Mouse (Mus musculus) cerebellum, postnatal 25 days (tissue): ENCODE measurements around the gene Nagk.

Experiments
- DNase-seq, 2 experiments: peaks; one replicate each; pipeline ENCODE4 v3.0.0; 2021; ENCODE audit warnings: mixed read lengths in 2 of 2

Nagk gene

DNA sequence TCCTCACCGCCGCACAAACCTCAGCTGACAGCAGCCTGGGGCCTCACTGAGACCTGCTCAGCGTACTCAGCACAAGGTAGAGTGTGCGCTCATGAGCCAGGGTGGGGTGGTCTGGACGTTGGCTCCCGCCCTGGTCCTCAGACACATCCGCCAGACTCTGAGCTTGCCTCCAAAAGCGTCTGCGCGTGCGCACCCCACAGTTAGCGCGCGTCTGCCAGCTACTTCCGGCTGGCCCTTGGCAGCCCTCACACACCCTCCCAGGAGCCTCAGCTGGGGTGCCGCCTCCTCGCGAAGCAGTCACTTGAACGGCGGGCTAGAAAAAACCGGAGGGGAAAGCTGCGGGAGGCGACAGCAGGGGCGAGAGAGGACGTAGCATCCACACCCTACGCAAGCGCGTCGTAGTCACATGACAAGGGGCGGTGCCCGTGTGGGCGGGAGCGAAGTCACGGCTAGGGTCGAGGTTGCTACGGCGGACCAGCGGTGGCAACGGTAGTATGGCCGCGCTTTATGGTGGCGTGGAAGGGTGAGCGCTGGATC lies at the start of gene Nagk:
TSS of gene Nagk (plus strand) at position 223 of the 537 bp plus-strand sequence.
- DNase-seq = peak; percentile 92 to 96

DNA sequence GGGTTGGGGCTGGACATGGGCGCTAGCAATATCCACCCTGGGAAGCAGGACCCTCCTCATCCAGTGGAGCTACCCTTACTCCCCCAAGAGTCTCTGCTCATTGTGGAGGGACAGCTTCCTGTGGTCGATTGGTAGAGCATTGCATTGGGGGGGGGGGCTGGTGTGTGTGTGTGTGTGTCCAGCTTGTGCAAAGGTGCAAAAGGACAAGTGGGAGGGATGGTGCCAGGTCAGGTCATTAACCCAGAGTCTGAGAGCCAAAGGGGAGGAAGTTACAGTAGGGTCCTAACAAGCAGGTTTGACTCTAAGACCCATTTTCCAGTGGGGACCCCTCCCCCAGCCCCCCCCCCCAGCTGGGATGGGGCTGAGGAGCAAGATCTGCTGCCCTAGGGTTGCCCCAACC lies 49.3 kb upstream of the Nagk start:
- no peak for DNase-seq

DNA sequence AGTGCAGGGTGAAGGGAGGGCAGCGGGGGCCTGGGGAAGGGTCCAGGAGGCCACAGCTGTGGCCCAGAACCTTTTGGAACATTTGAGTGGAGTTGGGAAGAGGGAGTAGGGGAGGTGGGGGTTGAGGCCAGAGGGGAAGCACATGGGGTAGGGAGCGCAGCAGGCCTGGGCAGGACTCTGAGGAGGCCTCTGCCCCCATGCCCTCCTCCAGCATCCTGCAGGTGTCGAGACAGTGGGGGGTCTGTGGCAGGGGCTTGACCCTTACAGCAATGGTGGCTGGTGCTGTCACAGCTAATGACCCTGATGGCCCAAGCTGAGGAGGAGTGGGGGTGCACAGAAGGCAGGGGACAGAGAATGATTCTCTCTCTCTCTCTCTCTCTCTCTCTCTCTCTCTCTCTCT lies 45.5 kb upstream of the Nagk start:
- DNase-seq = no peak

DNA sequence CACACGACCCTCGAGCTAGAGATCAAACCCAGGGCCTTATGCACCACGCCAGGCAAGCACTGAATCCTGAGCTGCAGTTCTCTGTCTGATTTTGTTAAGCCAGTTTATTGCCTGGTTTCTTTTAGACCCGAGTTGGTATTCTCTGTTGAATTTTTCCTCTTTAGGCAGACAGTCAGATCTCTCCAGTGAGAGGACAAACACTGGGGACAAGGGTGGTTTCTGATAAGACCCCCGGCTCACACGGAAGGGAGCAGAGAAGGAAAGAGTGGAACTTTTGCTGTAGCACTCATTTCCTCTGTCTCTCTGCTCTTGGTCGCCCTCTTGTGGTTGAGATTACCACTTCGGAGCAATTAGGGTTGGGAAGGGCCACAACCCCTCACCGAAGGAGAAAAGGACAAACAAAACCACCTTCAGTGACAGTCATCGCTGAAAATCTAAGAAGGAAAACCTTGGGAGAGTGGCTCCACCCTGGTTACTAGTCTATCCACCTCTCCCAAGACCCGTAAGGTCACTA lies 44.6 kb upstream of the Nagk start:
- DNase-seq = peak; percentile 35 to 75

DNA sequence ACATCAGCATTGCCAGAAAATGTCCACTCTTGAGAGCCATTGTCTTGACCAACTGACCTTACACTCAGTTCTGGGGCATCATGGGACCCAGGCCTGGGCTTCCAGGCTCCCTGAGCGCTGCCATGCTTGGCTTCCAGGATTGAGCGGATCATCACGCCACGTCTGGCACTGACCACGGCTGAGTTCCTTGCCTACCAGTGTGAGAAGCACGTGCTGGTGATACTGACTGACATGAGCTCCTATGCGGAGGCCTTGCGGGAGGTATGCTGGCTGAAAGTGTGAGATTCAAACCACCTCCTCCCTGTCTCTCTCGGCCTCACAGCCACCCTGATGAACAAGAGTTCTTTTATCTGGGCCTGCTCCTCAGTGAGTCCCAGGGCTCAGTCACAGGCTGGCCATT lies 38.7 kb upstream of the Nagk start:
- DNase-seq = no peak

DNA sequence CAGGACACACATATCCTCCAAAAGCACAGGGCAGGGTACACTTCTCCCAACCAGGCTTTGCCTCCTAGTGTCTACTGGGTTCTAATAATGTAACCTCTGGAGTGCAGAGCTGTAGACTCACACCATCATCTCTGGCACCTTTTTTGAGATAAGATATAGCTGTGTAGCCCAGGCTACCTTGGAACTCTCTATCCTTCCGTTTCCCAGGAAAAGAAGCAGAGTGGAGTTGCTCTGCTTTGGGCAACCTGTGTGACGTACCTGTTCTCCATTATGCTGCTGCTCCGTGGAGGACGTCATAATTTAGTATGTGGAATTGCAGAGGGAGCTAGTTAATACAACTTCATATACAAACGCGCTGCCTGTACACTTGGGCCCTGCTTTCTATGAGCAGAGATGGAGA lies 32.4 kb upstream of the Nagk start, which contains the start of gene Ankrd53:
TSS of gene Ankrd53 (plus strand) at position 301 of the 400 bp plus-strand sequence.
- DNase-seq = no peak

DNA sequence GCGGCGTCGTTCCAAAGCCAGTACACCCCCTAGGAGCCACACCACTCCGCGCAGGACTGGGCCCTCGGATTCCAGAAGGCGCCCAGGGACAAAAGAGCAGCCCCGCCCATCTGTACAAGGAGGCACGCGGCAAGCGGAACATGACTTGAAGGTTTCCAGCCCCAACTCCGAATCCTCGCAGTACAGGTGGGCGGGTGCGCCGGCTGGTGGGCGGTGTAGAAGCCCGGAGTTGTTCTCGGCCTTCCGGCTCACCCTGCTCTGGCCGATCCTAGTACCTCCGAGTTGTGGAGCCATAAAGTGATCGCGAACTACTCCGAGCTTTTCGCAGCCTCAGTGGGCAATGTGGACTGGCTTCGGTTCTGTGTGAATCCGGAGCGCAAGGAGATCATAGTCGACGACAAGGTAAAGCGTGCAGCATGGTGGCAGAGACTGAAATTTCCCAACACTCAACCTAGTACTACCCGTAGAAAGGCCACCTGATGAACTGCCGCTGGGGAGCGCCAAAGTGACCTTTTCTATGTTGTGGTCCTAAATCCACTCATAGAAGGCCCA lies 31.8 kb upstream of the Nagk start:
- no peak for DNase-seq

DNA sequence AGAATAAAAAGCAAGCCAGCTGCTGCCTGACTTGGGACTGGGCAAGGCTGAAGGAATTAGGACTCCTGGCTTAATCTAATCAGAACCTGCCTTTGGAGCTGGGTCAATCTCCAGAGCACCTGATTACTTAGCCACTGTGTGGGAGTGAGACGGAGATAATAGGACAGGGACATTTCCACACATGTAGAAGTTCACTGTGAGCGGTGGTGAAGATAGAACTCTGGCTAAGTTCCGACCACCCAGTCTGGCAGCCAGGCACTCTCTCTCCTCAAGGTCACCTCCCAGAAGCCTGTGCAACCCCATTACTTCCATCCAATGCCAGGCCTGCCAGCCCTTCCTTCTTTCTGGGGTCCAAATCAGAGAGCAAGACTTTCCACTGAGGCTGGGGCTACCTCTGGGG lies 27.8 kb upstream of the Nagk start:
- no peak for DNase-seq

DNA sequence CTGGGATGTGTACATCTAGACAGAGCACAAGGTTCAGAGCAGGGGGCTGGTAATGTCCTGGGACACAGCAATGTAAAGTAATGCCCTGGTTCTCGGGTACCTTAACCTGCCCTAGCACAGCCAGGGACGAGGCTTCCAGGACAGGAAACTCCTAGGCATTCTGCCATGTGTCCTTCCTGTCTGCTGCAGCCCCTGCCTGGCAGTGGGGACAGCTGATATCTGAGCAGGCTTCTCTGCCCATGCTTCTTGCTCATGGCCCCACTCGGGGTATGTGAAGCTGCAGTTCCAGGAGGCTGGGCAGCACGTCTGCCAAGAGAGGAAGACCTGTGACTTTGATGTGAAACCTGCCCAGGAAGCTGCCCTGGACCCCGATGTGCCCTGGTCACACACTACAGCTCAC lies 26.3 kb upstream of the Nagk start:
- DNase-seq = no peak

DNA sequence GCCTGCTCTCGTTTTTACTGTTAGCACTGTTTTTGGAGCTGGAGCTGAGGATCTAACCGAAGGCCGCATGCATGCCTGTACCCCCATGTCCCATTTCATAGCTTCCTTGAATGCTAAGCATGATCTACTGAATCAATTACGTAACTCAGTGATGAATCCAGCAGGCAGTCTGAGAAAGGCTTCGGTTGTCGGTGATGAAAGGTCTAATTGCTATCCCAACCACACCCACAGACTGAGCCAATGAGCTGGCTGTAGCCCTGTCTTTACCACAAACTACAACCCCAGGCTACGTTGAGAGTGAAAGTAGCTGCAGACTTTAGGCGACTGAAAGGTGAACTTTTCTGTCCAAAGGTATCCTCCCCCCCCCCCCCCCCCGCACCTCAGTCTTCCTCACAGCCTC lies 20.7 kb upstream of the Nagk start:
- DNase-seq = no peak

DNA sequence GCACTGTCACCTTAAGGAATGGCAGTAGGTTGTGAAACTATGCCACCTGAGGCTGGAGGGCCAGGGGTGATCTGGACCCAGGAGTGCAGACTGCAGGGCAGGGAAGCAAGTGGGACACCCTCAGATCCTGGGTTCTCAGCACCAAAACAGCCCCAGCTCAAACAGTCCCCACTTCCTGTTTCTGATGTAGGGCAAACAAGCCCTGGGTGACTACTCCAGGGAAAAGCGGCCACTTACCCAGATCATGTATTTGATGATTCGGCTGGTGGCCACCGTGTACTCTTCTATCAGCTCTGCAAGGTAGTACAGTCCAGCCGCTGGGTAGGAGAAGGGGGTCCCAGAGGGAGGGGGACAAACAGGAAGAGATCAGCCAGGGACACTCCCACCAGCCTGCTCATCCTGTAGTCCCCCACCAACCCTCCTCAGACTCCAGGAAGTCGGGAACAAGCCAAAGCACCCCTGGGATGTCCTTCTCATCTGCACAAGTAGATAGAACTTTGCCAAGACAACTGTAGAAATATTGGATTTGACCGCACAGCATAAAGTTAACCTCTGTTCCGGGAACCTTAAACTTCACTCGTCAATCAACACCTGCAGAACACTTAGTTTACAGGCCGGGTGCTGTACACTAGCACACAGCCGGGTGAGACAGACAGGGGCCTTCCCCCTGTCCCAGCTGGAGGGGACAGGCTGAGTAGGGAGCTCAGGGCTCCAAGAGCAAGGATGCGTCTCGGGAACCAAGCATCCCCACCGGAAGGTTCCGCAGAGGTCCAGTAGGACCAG lies 19.8 kb upstream of the Nagk start:
- no peak for DNase-seq

DNA sequence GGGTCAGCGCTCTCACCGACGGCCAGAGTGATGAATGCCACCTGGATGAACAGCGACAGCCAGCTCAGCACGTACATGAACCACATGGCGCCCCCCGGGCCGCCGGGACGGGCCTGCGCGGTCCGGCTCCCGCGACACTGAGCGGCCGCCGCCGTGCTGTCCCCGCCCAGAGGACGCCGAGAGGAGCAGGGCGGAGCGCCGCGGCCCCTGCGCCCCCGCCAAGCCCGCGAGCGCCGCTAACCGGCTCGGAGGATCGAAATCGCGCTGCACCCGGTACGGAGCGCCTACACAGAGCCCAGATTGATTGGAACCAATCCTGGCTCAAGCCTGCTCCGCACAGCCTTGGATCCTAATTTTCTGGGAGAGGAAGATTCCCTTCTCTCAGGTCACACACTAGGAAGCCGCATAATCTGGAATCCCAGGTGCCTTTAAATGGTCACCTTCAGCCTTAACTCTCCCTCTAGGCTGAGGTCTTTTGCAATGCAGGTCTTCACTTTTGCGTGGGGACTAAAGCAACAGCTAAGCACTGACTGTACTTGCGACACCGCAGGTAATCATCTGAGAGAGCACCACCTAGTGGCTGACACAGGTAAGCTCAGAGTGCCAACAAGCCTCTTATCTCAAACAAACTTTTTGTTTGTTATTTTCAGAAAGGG lies 19.0 kb upstream of the Nagk start, which contains the start of gene Tex261:
TSS of gene Tex261 (minus strand) at position 176 of the 656 bp plus-strand sequence.
- DNase-seq = peak; percentile 94 to 96

DNA sequence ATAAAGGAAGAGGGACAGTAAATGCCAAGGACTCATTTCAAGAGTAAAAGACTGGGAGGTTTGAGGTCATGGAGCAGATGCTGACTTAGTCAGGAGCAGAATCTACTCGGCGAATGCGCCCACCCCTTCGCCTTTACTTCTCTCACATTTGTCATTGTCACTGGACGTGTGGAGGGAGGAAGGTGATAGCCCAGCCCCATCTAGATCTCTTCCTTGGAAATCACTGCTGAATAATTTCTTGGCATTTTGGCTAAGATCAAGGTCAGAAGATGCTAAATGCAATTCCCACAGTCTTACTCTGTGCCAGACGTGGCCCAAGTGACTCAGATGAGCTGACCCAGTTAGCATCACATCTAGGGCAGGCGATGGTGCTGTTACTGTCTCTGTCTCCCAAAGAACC lies 16.5 kb upstream of the Nagk start:
- DNase-seq = no peak

DNA sequence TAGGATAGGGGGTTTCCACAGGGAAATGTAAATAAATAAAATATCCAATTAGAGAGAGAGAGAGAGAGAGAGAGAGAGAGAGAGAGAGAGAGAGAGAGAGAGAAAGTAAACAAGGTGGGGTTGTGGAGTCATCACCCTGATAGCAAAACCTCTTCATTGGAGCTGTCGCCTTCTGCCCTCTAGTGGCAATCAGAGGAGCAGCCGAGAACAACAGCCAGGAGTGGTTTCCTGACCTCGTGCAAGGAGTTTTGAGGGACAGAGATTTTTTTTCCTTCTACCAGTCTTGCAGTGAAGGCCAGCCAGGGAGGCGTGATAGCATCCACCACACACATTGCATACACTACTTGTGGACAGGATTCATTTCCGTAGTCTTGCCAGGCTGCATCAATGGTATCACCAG lies 15.8 kb upstream of the Nagk start:
- peak; percentile 55 to 70 for DNase-seq

DNA sequence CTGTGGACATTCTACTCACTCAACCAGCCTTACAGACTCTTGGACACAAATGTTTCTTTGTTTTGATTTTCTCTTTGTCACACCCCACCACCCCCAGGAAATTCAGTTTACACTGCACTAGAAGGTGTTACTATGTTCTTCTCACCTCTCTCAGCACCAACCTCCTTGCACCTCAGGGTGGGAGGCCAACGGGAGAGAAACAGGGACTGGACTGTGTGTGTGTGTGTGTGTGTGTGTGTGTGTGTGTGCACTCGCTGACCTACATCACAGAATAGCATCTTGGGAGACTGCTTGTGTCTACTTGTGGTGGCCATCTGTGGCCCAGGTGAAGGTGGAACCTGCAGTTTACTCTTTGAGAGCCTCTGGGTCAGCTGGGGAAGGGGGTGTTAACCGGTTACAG lies 8.4 kb upstream of the Nagk start:
- DNase-seq = no peak

DNA sequence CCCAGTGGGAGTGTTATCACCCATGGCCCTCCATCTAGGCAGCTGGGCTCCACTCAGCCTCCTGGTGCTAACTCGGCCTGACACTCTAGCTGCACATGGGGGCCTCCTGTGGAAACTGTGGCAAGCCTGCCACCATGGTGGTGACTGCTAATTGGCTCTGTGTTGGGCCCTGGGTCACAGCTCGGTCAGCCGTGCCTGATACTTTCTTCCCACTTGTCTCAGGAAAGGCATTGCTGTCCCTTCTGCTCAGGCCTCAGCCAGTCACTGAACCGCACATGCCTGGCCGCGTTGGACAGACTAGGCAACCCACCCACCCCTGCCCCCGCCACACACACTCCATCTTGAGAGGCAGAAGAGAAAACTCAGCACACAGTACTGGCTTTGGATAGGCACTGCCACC lies 6.2 kb upstream of the Nagk start:
- no peak for DNase-seq

DNA sequence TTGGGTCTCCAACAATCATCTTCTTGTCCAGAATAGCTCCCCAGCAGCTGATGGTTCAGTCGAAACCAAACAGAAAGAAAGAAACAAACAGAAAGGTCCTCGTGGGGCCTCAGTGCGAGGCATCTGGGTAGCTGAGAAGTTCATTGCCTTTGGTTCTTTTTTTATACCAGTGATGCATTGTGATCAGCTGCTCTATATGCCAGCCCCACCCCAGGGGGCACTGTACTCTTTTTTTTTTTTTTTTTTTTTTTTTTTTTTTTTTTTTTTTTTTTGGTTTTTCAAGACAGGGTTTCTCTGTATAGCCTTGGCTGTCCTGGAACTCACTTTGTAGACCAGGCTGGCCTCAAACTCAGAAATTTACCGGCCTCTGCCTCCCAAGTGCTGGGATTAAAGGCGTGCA lies 4.2 kb upstream of the Nagk start:
- DNase-seq = peak in 1 of 2 experiments; percentile 1

DNA sequence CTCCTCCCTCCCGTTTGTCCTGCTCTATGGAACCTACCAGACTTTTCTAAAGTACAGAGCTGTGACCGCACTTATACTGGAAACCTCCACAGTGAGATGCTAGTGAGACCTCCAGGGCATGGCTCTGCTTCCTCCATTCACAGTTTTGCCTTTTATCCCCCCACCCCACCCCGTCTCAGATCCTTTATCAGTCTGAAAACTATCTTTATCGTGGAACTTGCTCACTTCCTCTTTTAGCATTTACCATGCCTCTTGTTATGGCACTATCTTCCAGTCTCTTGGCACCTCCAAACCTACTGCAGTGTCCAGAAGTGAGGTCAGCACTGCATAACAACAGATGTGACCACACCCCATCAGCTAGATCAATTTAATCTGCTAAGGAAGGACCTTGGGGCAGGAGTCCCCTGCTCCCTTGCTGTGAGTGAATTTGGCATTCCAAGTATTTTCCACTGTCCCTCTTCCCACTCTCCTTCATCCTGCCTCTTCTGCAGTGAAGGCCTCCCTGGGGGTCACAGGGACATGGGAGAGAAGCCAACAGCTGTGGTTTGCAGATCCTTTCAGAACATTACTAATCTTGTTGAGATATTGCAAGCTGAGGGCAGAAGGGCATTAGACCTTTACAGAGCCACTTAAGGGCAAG lies 3.4 kb upstream of the Nagk start:
- DNase-seq = peak in 1 of 2 experiments; percentile 2

DNA sequence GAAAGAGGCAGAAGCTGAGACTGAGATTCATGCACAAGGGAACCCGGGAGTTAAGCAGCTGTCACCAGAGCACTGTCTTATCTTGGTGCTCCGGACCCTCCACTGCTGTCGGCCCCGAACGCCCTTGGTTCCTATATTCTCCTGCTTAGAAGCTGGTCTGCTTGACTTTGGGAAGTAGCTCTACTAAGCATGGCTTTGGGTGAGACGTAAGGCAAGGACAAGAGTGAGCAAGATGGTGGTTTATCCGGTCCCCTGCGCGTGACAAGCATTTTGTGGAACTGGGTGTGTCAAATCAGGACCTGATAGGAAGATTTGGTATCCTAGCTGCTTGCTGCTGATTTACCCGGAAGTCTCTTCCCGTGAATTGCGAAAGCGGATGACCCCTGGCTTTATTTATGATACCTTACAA lies 714 bp downstream of the Nagk start:
- no peak for DNase-seq

DNA sequence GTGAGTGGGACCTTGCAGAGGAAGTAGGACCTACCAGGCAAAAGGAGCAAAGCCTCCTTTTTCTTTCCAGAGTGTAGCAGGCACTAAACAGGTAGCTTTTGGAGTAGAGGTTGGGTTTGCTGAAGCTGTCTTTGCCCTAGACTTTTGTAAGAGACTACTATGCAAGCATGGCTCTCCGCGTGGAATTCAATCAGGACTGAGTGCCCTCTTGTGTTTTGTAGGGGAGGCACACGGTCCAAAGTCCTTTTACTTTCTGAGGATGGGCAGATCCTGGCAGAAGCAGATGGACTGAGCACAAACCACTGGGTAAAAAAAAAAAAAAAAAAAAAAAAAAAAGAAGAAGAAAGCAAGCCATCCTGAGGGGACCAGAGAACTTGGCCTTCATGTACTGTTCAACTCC lies 1.9 kb downstream of the Nagk start:
- no peak for DNase-seq

DNA sequence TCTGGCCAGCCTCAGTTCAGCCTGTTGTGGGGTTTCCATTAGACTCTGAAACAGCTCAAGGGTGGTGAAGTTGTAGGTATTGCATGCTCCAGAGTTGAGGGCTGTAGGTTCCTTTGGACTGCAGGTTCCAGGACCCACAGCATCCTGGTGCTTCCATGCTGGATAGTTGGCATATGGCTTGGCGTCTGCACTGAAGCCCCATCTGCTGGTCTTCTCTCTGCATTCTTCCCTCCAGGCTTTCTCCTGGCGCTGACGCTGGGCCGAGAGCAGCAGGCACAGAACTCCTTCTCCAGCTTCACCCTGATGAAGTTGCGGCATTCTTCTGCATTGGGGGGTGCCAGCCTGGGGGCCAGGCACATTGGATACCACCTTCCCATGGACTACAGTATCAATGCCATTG lies 7.3 kb downstream of the Nagk start:
- DNase-seq = peak; percentile 57 to 68

DNA sequence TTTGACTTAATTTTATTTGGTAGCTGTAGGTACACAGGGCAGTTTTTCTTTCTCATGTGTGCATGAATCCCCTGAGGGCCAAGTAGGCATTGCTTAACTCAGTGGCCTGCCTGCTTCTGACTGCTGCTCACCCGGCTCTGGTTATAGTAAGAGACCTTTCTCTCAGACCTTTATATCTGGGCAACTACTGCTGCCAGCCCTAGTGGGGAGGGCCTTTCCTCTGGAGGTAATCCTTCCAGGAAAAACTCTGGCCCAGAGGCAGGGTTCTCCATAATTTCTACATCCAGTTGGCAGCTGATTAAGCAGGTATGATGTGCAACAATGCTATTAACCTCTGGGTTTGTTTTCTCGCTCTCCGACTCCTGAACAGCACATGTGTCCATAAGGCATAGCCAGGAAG lies 8.1 kb downstream of the Nagk start:
- DNase-seq = no peak

DNA sequence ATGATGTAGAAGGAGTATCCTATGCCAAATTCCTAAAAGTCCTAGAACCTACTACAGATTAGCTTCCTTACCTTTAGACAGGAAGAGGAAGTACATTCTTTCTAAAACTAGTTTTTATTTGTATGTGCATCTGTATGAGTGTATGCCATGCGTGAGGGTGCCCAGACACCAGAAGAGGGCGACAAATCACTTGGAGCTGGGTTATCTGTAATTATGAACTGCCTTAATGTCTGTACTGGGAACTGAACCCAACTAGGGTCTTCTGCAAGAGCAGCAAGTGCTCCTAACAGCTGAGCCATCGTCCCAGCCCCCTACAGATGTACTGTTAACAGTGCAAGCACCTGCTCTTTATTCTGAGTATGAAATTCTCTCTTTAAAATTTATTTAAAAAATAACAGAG lies 21.0 kb downstream of the Nagk start:
- DNase-seq = no peak
